13 mouse cellular contexts compared by ENCODE assay signal in genomic region chr17:85608366-85609093, GRCm38 (mm10). TPM values are rescaled to one million over a fixed set of nuclear protein-coding genes. Genes with fewer than 3 reads are reported as not detected.
DNase-seq lines count a peak whose midpoint lies in the region; ATAC-seq and TF ChIP-seq lines count a peak whose summit lies in the region.
"Had no signal": no experiment of that assay in that cellular context is flagged by ENCODE, and none has a peak within 500 bp of the region (broad histone marks: within the 10 kb centered on the region; RNA-seq: fewer than 3 reads in every experiment).

No protein-coding gene starts in this region.

- peak overlapping the region; percentile 48 for H3K4me2 ChIP-seq in heart, embryonic 11.5 days
- H3K4me2 ChIP-seq in forebrain, embryonic 11.5 days (ENCODE audit: low read depth, low read length, severe bottlenecking): peak overlapping the region; percentile 48
- H3K4me2 ChIP-seq in midbrain, embryonic 12.5 days (replicated peaks): peak overlapping the region; percentile 39
- H3K4me2 ChIP-seq: liver, embryonic 12.5 days had no signal

- no peak overlapping the region for H3K27ac ChIP-seq in heart, embryonic 11.5 days (ENCODE audit: low read depth, low read length)
- no peak overlapping the region for H3K27ac ChIP-seq in ES-Bruce4 (ENCODE audit: insufficient read depth, low read length)
- H3K27ac ChIP-seq in forebrain, embryonic 11.5 days (ENCODE audit: low read depth, low read length): peak overlapping the region; percentile 50
- peak overlapping the region; percentile 67 for H3K27ac ChIP-seq in midbrain, embryonic 12.5 days (replicated peaks)
- H3K27ac ChIP-seq: liver, embryonic 12.5 days had no signal

- WGBS in heart, embryonic 11.5 days (ENCODE audit: insufficient replicate concordance): 1% methylated on average over 42 of the region's 42 CpGs
- under 1% methylated on average over 42 of the region's 42 CpGs for WGBS in forebrain, embryonic 11.5 days
- under 1% methylated on average over 42 of the region's 42 CpGs for WGBS in midbrain, embryonic 12.5 days

- DNase-seq in heart, postnatal 14 days: no peak
- DNase-seq in forebrain, embryonic 11.5 days (ENCODE audit: low spot score): peak; percentile 77
- no peak for DNase-seq in layer of hippocampus, postnatal 25 days (ENCODE audit: extremely low spot score in 1 of 2, low spot score in 1 of 2)
- DNase-seq in adrenal gland, adult 18-20 months (ENCODE audit: low spot score in 2 of 2): no peak
- DNase-seq: gastrocnemius, postnatal 25 days; kidney, adult 18-20 months had no signal

- no peaks in the 10 kb centered on the region for H3K36me3 ChIP-seq in heart, embryonic 11.5 days (ENCODE audit: control insufficient read depth, insufficient read depth, low read length)
- H3K36me3 ChIP-seq in ES-Bruce4 (ENCODE audit: control insufficient read depth, insufficient read depth, low read length, poor library complexity, severe bottlenecking): no peaks in the 10 kb centered on the region
- no peaks in the 10 kb centered on the region for H3K36me3 ChIP-seq in forebrain, embryonic 11.5 days (ENCODE audit: control insufficient read depth, insufficient read depth, low read length)
- no peaks in the 10 kb centered on the region for H3K36me3 ChIP-seq in midbrain, embryonic 12.5 days
- H3K36me3 ChIP-seq: liver, embryonic 12.5 days had no signal

- H3K9ac ChIP-seq in heart, embryonic 11.5 days (ENCODE audit: low read depth, low read length): no peak overlapping the region
- no peak overlapping the region for H3K9ac ChIP-seq in ES-Bruce4 (ENCODE audit: low read depth, poor library complexity, severe bottlenecking)
- peak overlapping the region; percentile 48 for H3K9ac ChIP-seq in forebrain, embryonic 11.5 days (ENCODE audit: low read length)
- H3K9ac ChIP-seq in midbrain, embryonic 12.5 days (replicated peaks): no peak overlapping the region; the same call in 1 of the 2 replicates
- H3K9ac ChIP-seq: liver, embryonic 12.5 days had no signal

- intact Hi-C loops in heart, postnatal 14 days (cut with DNase I): no loop called here

- no peak for TF ChIP-seq EP300 in ES-Bruce4 (IDR thresholded peaks at IDR 0.05; ENCODE audit: insufficient read depth, low read depth, low read length)

- H3K9me3 ChIP-seq in heart, embryonic 11.5 days (replicated peaks; ENCODE audit: control insufficient read depth, low read length): no peaks in the 10 kb centered on the region
- H3K9me3 ChIP-seq in ES-Bruce4 (replicated peaks; ENCODE audit: control insufficient read depth, insufficient read depth, low read length, poor library complexity, severe bottlenecking): 0 out of 2 replicates have a peak, but pooled peaks cover 4% of the 10 kb centered on the region
- no peaks in the 10 kb centered on the region for H3K9me3 ChIP-seq in forebrain, embryonic 11.5 days (ENCODE audit: control insufficient read depth, low read length)
- no peaks in the 10 kb centered on the region for H3K9me3 ChIP-seq in midbrain, embryonic 12.5 days
- H3K9me3 ChIP-seq: liver, embryonic 12.5 days had no signal

- peak overlapping the region; percentile 30 for H3K4me3 ChIP-seq in heart, embryonic 11.5 days (ENCODE audit: low read depth, low read length)
- peak overlapping the region; percentile 38 for H3K4me3 ChIP-seq in ES-Bruce4 (ENCODE audit: low read depth, low read length)
- peak overlapping the region; percentile 21 for H3K4me3 ChIP-seq in forebrain, embryonic 11.5 days (ENCODE audit: low read depth, low read length)
- H3K4me3 ChIP-seq in midbrain, embryonic 12.5 days: peak overlapping the region; percentile 23
- H3K4me3 ChIP-seq: liver, embryonic 12.5 days had no signal

- H3K27me3 ChIP-seq in heart, embryonic 11.5 days (ENCODE audit: control insufficient read depth, insufficient read depth, low read length): peaks cover 85% of the 10 kb centered on the region
- H3K27me3 ChIP-seq in ES-Bruce4 (ENCODE audit: control insufficient read depth, insufficient read depth, low read length, poor library complexity, severe bottlenecking): peaks cover 37% of the 10 kb centered on the region
- peaks cover 72% of the 10 kb centered on the region for H3K27me3 ChIP-seq in forebrain, embryonic 11.5 days (ENCODE audit: control insufficient read depth, insufficient read depth, low read length)
- H3K27me3 ChIP-seq in midbrain, embryonic 12.5 days: peaks cover 88% of the 10 kb centered on the region

- ATAC-seq in heart, embryonic 11.5 days (replicated peaks; ENCODE audit: insufficient number of reproducible peaks, low FRiP score, low TSS enrichment): 0 out of 2 replicates have a peak, but pooled peaks have one; percentile 31
- 0 out of 2 replicates have a peak, but pooled peaks have one; percentile 25 for ATAC-seq in forebrain, embryonic 11.5 days (replicated peaks; ENCODE audit: low FRiP score)
- ATAC-seq in midbrain, embryonic 12.5 days (ENCODE audit: low FRiP score, low read depth): peak; percentile 41; the same call in 1 of the 2 replicates
- no peak for ATAC-seq in granulocyte monocyte progenitor cell, adult 5-6 weeks (replicated peaks; ENCODE audit: poor library complexity, severe bottlenecking)
- ATAC-seq: liver, embryonic 12.5 days; Patski had no signal

- TF ChIP-seq CTCF in ES-Bruce4 (IDR thresholded peaks at IDR 0.05; ENCODE audit: low read depth, low read length): no peak

- no peak for TF ChIP-seq POLR2A in ES-Bruce4 (IDR thresholded peaks at IDR 0.05; ENCODE audit: insufficient read depth, low read length)

- 0 out of 2 replicates have a peak, but pooled peaks cover 6% of the 10 kb centered on the region for H3K4me1 ChIP-seq in heart, embryonic 11.5 days (ENCODE audit: control insufficient read depth, insufficient read depth, low read length)
- peaks cover 3% of the 10 kb centered on the region for H3K4me1 ChIP-seq in ES-Bruce4 (ENCODE audit: control insufficient read depth, insufficient read depth, low read length)
- H3K4me1 ChIP-seq in forebrain, embryonic 11.5 days (replicated peaks; ENCODE audit: control insufficient read depth, insufficient read depth, low read length): peaks cover 16% of the 10 kb centered on the region
- H3K4me1 ChIP-seq in midbrain, embryonic 12.5 days: peaks cover 23% of the 10 kb centered on the region
- H3K4me1 ChIP-seq: liver, embryonic 12.5 days had no signal

RNA-seq across cellular contexts. Expression of gene Six3, which starts 4.9 kb away (rescaled TPM):
- not detected in 2 replicates for polyA plus RNA-seq in heart, embryonic 11.5 days (2014; fragmentation: Nextera tagmentation; extraction: Ambion mirVana)
- total RNA-seq in heart, postnatal 14 days (2021): not detected
- polyA plus RNA-seq in ES-Bruce4 (2011; ENCODE audit: insufficient read depth, insufficient read length, low read depth, missing spikeins): 0.26 TPM in 1 of 2 replicates, not detected in the other
- polyA plus RNA-seq in forebrain, embryonic 11.5 days (2014; fragmentation: Nextera tagmentation; extraction: Ambion mirVana): 17.1 and 17.5 TPM in 2 replicates
- 19.8 and 25.1 TPM in 2 replicates for polyA plus RNA-seq in midbrain, embryonic 12.5 days (2016; fragmentation: Nextera tagmentation; extraction: Ambion mirVana)
- under 1 TPM in 1 of 2 experiments, not detected in 1; 0.25 TPM for total RNA-seq in layer of hippocampus, postnatal 25 days (2021)
- not detected in 2 replicates for total RNA-seq in granulocyte monocyte progenitor cell, adult 5-6 weeks (2014; fragmentation: Nextera tagmentation)
- not detected in 2 replicates for total RNA-seq in granulocyte monocyte progenitor cell, adult 5-6 weeks (2017)
- not detected for total RNA-seq in adrenal gland, adult 18-20 months (2021)
- total RNA-seq: gastrocnemius, postnatal 25 days; megakaryocyte, adult 5-6 weeks had no signal
- polyA plus RNA-seq: liver, embryonic 12.5 days had no signal

Comparison
In these comparisons a context has a peak if more than half of its experiments do, and no peak if none do; other contexts are left out.
1. H3K27ac ChIP-seq: peak in forebrain, embryonic 11.5 days (single experiment) and midbrain, embryonic 12.5 days (single experiment); none in heart, embryonic 11.5 days (single experiment) and ES-Bruce4 (single experiment).
2. Peak in every context shown above with its lines, with median percentiles within 50 percentile points of each other: H3K4me2 ChIP-seq and H3K4me3 ChIP-seq.